Mouse (Mus musculus) C2C12 (cell line): Measurements from ENCODE around the gene Actr5.

Source experiments
- CEBPB ChIP-seq: IDR thresholded peaks from one replicate; pipeline ENCODE4 v1.6.1; 2011; ENCODE audit warnings: low read depth, mild to moderate bottlenecking, control low read depth, moderate library complexity
- CTCF ChIP-seq: IDR thresholded peaks from one replicate; pipeline ENCODE4 v1.5.1; 2011; ENCODE audit not compliant: control insufficient read depth, insufficient read depth, insufficient read length
- FOSL1 ChIP-seq: IDR thresholded peaks from one replicate; pipeline ENCODE4 v1.8.0; 2011; ENCODE audit warnings: mild to moderate bottlenecking, low read length; ENCODE audit not compliant: poor library complexity, insufficient read depth, severe bottlenecking
- MAX ChIP-seq: IDR thresholded peaks from one replicate; pipeline ENCODE4 v1.6.1; 2011; ENCODE audit warnings: mild to moderate bottlenecking, control low read depth
- MYOD1 ChIP-seq: IDR thresholded peaks from one replicate; pipeline ENCODE4 v1.6.1; 2011; ENCODE audit warnings: low read depth; ENCODE audit not compliant: control insufficient read depth, insufficient read length
- MYOG ChIP-seq: IDR thresholded peaks from one replicate; pipeline ENCODE4 v1.6.1; 2011; ENCODE audit not compliant: control insufficient read depth, insufficient read length; ENCODE audit errors: extremely low read depth
- USF1 ChIP-seq: IDR thresholded peaks from one replicate; pipeline ENCODE4 v1.6.1; 2011; ENCODE audit warnings: low read depth, mild to moderate bottlenecking, control low read depth, moderate library complexity

DNA sequence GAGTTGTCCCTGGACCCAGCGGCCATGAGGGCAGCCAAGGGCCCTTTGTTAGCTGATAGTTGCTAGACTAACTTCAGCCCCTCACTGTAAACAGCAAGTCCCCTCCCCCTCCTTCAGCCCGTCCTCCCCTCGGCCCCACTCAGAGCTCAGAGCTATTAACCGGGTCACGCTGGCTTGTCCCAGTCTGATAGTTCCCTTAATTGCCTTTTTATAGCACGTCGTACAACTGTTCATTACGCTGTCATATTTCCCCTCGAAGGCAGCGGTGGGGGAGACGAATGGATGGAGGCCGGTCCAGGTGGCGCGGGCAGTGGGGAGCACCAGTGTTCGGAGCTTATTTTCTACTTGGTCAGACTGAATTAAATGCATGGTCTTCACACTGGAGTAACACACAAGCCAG, 22.0 kb upstream of the Actr5 start:
- TF ChIP-seq CTCF = no peak
- TF ChIP-seq MAX = no peak
- TF ChIP-seq USF1 = no peak
- TF ChIP-seq FOSL1 = no peak
- no peak for TF ChIP-seq MYOD1
- no peak for TF ChIP-seq MYOG
- no peak for TF ChIP-seq CEBPB
